Mouse (Mus musculus) cerebellum, adult (tissue): ENCODE measurements around the gene Isca2.

Source experiments
- ATAC-seq: cut with Nextera tagmentation; 2 replicates; pipeline ENCODE4 v1.9.2; 2017; ENCODE audit warnings: mild to moderate bottlenecking, moderate library complexity, mixed read lengths; ENCODE audit not compliant: insufficient number of reproducible peaks, low FRiP score, low TSS enrichment

Isca2 gene

GRCm38 (mm10) chr12:84769624-84770023, 3.4 kb upstream of the Isca2 start:
- no peak for ATAC-seq

DNA sequence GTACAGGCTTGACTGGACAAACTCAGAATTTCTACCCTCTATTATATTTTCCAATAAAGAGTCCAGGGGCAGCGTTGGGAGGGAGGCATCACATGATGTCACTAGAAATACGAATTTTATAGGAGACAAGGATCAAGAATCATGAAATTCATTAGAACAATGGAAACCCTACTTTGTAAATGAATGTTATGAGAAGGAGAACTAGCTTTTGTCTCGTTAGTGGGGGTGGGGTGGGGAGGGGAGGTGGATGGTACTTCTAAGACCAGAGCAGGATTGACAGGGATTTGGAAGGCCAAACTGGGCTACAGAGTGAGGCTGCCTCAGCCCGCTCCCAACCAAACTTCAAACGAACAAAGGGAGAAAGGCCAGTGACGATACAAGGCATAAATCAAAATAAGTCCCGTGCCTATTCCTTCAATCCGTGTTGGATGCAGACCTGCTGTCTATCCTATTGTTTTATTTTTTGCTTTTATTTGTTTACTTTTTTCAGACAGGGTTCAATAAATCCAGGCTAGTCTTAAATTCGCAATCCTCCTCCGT, 1.0 kb upstream of the Isca2 start:
- ATAC-seq = no peak

DNA sequence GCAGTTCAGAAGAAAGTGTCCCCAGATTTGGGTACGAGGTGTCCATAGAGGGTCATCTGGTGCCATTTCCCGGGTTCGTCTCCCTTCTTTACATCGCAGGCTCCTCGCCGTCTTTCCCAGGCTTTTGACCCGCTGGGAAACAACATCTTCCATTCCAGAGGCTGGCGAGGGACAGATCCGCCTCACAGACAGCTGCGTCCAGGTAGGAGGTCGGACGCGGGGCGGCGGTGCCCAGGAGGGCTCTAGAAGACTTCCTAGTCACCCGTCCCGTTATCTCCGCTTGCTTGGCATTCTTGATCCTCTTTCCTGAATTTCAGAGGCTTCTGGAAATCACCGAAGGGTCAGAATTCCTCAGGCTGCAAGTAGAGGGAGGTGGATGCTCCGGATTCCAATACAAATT, 425 bp downstream of the Isca2 start:
- ATAC-seq = no peak; the same call in 1 of the 2 replicates

GRCm38 (mm10) chr12:84774376-84774775, 1.3 kb downstream of the Isca2 start:
- ATAC-seq = no peak

DNA sequence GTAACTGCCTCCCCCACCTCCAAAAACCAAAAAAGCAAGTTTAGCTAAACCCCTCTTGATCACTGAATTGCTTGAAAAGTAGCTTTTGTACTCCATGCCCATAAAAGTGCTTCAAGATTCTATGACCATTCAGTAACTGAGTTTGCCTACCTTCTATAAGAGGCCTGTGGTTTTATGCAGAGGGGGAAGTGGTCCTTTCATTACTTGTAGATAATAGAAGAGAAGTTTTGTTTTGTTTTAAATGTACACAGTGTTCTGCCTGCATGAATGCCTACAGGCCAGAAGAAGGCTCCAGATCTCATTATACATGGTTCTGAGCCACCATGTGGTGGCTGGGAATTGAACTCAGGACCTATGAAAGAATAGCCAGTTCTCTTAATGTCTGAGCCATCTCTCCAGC, 3.2 kb downstream of the Isca2 start:
- ATAC-seq = no peak

- peak; percentile 81 for ATAC-seq
Measured at GRCm38 (mm10) chr12:84784604-84785381, 11.7 kb downstream of the Isca2 start.

GRCm38 (mm10) chr12:84786091-84786490, 13.0 kb downstream of the Isca2 start:
- ATAC-seq = no peak

- ATAC-seq = no peak
Measured at GRCm38 (mm10) chr12:84790853-84791252, 17.8 kb downstream of the Isca2 start.

DNA sequence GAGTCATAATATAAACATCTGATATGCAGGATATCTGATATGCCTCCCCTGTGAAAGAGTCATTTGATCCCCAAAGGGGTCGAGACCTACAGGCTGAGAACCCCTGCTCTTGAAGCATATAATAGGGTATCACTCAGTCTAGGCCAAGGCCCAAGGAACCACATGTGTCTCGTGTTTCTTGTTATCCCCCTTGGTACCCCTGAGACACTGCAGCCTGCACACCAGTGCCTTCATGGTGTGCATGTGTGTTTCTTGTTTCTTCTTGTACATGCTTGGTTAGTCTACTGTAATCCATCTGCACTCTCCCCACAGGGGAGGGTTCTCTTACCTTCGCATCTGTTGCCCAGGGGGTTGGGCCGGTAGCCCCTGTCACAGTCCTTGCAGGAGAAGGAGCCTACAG, 19.6 kb downstream of the Isca2 start:
- ATAC-seq = no peak

DNA sequence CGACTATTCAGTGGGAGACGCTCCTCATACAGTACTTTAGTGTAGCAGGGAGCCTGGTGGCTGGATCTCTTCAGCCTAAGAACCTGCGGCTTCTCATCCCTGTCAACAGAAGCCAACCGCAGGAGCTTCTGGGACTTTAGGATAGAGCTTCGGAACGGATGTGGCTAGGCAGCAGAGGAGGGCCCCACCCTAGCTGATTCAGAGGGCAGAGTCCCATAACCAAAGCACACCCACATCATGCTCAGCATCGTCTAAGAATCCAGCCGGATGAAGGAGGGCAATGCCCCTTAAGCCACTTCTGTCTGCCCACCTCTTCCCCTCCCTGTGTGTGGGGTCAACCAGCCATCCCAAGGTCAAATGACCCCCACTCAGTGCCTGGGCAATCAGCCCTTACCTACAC, 21.6 kb downstream of the Isca2 start:
- no peak for ATAC-seq

- ATAC-seq = no peak
Measured at GRCm38 (mm10) chr12:84799086-84799485, 26.0 kb downstream of the Isca2 start.

DNA sequence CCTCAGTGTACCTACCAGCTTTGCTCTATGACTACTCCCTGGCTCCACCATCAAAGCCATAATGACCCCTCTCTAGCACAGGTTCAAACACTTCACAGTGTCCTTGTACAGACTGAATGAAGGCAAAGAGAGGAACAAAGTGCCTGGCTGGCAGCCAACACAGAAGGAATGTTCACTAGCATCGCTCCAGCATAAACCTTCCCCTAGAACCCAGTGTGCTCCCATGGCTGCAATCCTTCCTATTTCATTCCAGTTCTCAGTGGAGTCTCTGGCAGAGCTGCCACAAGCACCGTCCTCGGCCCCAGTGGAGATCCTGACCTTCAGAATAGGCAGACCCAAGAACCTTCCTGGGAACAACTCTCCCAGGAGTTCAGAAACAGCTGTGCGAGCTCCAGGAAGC, 27.4 kb downstream of the Isca2 start:
- no peak for ATAC-seq

- no peak for ATAC-seq
Measured at GRCm38 (mm10) chr12:84801532-84802110, 28.6 kb downstream of the Isca2 start.

- no peak for ATAC-seq
Measured at GRCm38 (mm10) chr12:84802625-84803024, 29.6 kb downstream of the Isca2 start.

GRCm38 (mm10) chr12:84805228-84805842, 32.3 kb downstream of the Isca2 start:
- ATAC-seq = no peak

DNA sequence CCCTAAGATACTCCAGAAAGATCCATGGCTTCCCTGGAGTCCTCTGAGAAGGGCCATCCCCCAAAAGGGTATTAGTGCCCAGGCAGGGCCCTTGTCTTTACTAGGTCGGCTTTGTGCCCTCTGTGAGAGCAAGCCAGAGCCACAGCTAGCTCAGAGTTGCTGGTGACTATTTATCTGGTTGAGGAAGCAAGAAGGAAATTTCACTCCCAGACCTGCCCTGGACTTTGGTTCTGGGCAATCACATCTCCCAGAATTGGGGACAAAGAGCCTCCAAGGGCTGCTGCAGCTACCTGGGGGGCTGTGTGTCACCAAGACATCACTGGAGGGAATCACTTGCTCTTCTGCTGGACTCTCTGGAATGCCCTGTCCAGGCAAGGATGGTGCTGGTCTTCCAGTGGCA, 33.0 kb downstream of the Isca2 start:
- no peak for ATAC-seq

DNA sequence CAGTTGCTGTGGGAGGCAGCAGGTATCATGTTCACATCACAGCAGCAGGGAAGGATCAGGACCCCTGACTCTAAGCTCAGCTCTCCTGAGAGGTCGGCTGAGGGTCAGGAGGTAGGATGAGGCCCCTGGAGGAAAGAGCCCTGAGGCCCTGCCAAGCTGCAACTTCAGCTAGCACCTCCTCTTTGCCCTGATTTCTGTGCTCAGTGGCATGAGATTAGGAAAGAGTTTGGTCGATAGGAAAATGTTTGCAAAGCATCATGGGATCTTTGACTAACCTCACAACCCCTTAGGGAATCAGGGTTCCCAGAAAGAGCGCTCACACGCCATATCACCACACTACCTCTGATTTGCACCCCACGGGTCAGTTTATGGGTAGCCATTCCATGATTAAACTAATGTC, 33.7 kb downstream of the Isca2 start:
- ATAC-seq = no peak

DNA sequence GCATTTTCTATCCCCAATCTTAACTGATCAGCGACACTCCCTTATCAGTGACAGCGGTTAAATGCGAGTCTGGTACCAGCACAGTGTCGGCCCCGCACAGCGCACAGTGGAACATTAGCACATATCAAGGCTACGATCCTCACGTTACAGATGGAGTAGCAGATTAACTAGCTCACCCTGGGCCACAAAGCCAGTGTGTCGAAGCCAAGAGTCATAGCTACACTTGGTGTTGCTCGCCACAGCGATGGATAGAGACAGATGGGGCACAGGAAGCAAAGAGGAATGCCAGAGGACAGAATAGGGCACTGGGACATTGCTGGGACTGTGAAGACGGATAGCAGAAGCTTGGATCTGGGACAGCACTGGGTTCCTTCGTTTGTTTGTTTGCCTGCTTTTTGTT, 34.3 kb downstream of the Isca2 start:
- ATAC-seq = peak; percentile 77

DNA sequence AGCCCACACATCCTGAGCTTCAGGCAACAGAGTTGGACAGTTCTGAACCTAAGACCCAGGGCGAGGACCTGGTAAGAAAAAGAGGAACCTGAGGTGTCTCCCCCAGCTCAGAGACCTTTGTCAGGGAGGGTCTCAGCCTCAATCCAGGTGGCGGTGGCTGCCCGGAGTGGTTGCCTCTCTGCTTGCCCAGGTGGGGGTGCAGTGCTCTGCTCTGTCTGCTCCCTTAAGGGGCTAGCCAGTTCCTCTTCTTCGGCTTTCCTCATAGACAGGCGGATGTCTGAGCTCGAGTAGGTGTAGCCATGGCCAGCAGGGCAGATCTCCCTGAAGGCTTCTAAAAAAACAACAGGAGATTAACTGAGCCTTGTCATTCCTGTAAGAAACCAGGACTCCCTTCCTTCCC, 36.0 kb downstream of the Isca2 start:
- no peak for ATAC-seq

GRCm38 (mm10) chr12:84810810-84811209, 37.8 kb downstream of the Isca2 start:
- no peak for ATAC-seq

DNA sequence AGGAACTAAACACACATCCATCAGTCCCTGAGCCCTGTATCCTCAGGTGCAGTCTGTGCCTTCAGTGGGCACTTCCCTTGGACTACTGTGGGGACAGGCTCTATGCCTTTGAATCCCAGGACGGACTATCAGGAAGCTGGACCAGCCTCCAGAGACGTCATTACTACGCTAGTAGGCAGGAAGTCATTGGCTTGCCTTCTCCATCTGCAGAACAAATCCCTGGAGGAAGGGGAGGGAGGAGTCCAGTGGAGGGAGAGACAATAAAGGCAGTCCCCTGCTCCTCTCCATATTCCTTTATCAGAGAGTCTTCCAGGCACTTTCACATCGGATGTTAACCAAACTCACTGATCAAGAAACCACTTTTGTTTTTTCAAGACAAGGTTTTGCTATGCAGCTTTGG, 38.5 kb downstream of the Isca2 start:
- ATAC-seq = no peak
